Mouse (Mus musculus) urinary bladder, adult 2 months (tissue): ENCODE measurements around the gene Thap3. TPM values are rescaled to one million over a fixed set of nuclear protein-coding genes. Genes with fewer than 3 reads are reported as not detected.
A peak's percentile ranks its signal among the peaks of the same experiment; 100 is the strongest.

Source experiments
- DNase-seq: peaks from one replicate; pipeline ENCODE4 v3.0.0; 2022; ENCODE audit warnings: low spot score
- polyA plus RNA-seq: library from polyadenylated mRNA; depleted of rRNA; stranded (reverse); fragments of >200 nt; gene quantifications from 2 replicates; pipeline ENCODE4 v1.2.3, GENCODE M21; 2012

Gene Thap3
- polyA plus RNA-seq, 1 experiment, result 55.1 TPM

DNA sequence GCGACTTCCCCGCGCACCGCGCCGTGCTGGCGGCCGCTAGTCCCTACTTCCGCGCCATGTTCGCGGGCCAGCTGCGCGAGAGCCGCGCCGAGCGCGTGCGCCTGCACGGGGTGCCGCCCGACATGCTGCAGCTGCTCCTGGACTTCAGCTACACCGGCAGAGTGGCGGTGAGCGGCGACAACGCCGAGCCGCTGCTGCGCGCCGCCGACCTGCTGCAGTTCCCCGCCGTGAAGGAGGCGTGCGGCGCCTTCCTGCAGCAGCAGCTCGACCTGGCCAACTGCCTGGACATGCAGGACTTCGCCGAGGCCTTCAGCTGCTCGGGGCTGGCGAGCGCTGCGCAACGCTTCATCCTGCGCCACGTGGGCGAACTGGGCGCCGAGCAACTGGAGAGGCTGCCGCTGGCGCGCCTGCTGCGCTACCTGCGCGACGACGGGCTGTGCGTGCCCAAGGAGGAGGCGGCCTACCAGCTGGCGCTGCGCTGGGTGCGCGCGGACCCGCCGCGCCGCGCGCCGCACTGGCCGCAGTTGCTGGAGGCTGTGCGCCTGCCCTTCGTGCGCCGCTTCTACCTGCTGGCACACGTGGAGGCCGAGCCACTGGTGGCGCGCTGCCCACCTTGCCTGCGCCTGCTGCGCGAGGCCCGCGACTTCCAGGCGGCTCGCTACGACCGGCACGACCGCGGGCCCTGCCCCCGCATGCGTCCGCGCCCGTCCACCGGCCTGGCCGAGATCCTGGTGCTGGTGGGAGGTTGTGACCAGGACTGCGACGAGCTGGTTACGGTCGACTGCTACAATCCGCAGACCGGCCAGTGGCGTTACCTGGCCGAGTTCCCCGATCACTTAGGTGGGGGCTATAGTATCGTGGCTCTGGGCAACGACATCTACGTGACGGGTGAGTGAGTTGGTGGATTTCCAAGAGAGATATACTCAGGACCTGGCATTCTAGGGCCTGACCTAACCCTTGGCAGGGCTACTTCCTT, 20.6 kb upstream of the Thap3 start:
- DNase-seq, result peak; percentile 61

DNA sequence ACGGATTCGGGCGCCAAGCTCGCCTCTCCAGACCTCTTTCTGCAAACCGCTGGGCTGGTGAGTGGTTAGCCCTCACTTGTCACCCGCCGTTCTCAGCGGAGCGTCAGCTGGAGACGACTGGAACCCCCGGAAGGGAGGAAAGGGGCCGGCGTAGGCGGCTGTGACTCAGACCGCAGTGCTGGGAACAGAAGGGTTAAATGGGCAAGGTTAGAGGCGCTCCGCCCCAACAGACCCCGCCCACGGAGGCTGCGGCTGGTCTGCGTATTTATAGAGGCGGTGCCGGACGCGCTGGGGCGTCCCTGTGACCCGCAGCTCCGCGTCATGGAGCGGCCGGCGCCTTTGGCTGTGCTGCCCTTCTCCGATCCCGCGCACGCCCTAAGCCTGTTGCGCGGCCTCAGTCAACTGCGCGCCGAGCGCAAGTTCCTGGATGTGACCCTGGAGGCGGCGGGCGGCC, 19.9 kb upstream of the Thap3 start, which contains the start of gene Klhl21:
TSS of gene Klhl21 (plus strand) at position 182 of the 454 bp plus-strand sequence.
- DNase-seq, result peak; percentile 95

DNA sequence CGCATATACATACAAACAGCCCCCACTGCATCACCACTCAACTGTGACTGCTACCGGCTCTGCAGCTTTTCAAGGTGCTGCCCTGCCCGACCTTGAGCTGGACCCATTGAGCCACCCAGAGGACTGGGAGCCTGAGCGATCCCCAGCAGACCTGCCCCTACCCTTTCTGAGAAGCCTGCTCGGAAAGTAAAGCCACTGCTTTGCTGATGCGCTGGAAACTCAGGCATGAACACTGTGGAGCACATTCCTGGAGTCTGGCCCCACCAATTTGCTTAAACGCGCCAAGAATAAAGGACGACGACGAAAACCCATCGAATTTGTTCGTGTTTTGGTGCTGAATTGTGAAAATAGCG, 19.3 kb upstream of the Thap3 start:
- DNase-seq, result no peak

DNA sequence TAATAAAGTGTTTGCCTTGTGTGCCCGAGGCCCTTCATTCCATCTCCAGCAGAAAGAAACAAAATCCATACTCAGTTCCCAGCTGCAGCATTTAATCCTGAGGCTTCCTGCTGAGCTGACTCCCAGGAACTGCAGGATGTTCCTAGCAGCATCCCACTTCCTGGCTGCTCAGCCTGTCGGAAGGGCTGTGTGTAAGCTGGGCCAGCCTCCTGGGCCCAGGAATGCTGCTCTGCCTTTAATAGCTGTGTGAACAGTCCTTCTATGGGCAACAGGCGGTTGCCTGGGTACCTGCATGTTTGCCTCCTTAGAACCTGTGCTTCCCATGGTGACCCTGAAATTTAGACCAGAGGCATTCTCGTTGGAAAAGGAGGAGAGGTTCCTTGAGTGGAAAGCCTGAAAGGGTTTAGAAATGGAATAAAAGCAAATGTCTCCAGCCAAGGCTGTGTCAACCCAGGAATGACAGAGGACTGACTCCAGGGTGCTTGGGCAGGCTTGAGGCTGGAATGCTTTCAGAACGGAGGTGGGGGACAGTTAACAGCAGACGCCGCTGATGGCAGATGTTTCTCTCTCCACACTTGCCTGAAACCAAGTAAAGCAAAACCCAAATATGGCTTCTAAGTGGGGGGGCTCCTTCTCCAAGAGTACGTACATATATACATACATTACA, 18.8 kb upstream of the Thap3 start:
- no peak for DNase-seq

DNA sequence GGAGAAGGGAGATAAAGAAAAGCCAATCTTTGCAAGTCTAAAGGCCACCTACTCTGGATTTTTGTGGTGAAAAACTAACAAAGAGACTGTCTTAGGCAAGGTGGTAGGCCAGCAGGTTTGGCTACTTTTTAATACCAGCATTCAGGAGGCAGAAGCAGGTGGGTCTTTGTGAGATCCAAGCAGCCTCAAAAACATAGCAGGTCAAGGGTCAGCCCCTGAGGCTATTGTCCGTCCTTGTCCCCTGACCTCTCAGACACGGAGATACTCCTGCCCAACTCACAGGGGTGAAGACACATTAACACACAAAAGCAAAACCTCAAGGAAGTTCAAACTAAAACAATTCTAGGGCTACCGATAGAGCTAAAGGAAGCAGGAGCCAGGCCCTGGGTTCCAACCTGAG, 18.0 kb upstream of the Thap3 start:
- no peak for DNase-seq

DNA sequence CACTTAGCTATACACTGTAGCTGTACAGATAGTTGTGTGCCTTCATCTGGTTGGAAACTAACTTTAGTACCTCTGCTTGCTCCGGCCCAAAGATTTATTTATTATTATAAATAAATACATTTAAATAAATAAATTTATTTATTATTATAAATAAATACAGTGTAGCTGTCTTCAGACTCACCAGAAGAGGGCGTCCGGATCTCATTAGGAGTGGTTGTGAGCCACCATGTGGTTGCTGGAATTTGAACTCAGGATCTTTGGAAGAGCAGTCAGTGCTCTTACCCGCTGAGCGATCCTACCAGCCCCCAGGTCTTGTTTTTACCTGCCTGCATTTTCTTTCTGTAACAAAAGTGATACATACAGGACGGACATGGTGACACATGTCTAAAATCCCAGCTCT, 17.3 kb upstream of the Thap3 start:
- DNase-seq, result no peak

DNA sequence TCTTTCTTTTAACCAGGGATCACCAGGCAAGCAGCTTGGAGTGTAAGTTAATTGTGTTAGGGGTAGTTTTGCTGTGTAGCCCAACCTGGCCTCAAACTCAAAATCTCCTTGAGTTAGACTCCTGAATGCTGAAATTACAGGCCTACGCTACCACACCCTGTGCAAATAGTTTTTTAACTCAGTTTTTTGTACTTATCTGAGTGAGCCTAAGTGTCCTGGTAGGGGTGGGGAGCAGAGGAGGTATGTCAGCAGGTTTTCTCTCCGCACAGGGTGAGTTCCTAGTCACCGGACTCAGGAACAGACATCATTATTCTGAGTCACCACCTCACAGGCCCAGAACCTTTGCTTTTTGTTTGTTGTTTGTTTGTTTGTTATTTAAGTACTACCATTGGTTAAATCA, 13.3 kb upstream of the Thap3 start:
- no peak for DNase-seq

DNA sequence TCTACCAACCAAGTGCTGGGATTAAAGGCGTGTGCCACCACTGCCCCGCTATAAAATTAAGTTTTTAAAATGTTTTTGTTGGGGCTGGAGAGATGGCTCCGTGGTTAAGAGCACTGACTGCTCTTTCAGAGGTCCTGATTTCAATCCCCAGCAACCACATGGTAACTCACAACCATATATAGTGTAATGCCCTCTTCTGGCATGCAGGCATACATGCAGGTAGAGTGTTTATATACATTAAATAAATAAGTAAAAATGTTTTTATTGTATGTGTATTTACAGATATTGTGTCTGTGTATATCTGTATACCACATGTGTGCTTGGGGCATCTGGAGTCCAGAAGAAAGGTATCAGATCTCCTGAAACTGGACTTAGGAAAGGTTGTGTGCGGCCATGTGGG, 12.5 kb upstream of the Thap3 start:
- no peak for DNase-seq

DNA sequence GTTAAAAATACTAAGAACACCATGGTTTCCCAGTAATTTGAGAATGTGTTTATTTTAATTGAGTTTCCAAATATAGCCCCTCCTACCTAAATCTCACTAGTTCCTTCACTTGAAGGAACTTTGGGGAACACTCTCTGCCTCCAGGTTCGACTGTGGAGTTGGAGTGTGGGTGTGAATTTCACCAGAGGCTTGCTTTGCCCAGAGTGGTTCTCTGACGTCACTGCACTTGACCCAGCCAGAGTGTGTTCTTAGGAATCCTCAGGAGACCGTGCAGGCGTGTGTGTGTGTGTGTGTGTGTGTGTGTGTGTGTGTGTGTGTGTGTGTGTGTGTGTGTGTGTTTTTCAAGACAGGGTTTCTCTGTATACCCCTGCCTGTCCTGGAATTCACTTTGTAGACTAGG, 12.1 kb upstream of the Thap3 start:
- DNase-seq, result no peak

DNA sequence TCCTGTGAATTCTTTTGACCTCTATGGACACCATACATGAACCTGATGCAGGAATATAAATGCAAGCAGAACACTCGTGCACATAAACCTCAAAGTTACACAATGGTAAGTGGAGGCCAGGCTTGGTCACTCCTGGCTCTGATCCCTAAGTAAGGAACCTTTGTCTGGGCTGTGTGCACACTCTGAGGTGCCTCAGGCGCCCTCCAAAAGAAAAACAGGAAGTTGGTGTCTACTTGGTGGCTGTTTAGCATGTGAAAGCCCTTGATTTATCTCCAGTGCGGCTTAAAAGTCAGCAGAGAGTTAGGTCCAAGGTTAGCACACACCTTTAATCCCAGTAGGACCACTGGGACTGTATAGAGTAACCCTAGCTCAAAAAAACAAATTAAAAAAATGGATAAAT, 10.7 kb upstream of the Thap3 start:
- DNase-seq, result no peak

DNA sequence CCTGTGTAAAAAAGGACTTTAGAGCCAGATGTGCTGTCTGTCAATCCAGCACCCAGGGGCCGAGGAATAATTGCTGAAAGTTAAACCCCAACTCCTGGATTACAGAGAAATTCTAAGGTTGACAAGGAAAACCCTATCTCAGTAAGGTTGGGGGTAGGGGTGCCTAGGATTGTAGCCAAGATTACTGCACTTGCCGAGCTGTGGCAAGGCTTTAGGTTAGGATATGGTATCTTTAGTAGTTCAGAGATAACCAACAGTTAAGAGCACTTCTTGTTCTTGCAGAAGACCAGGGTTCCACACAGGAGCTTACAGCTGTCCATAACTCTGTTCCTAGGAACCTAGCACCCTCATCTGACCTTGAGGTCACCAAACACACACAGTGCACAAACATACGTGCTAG, 8.9 kb upstream of the Thap3 start:
- DNase-seq, result no peak

DNA sequence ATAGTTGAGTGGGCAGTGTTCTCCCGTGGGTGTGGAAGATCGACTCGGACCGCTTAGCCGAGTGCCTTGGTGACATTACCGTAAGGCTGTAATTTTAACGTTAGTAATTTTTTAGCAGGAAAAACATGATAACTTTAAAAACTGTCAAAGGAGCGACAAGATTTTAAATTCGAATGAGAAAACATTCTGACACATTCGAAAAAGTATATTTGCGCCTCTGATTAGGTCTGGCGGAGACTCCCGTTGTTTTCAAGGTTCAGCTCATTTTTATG, 8.1 kb upstream of the Thap3 start:
- DNase-seq, result no peak

DNA sequence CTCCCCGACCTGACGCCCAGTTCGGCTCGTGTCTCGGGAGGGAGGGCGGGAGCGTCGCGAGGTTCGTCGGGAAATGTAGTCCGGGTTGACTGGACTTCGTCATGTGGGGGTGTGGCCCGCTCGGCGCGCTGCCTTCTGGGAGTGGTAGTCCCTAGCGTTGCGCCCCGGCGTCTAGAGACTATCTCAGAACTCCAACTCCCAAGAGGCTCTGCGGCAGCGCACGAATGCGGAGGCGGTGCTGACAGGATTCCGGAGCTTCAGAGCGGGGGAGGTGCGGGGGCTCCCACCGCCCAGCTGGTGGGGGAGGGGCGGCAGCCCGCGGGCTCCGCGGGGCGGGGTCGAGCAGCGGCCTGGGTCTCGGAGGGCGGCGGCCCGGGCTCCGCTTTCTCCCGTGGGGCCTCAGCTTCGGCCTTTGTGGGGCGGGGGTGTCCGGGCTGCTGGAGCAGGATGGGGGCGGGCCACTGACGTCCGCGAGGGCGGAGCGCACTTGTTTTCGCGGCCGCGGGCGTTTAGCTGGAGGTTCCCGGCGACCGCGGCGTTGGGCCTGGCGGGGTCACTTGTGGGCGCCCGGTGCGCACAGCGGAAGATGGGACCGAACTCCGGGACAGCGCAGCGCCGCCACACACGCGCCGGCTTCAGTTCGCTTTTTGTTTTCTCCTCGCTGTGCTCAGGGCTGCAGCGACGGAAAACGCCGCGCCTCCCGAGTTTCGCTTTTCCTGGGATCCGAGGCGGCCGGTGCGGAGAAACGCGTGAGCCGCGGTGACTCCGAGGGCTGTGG, 7.6 kb upstream of the Thap3 start, which contains the start of gene Phf13:
TSS of gene Phf13 (minus strand) at position 86 of the 778 bp plus-strand sequence.
- peak; percentile 97 for DNase-seq

DNA sequence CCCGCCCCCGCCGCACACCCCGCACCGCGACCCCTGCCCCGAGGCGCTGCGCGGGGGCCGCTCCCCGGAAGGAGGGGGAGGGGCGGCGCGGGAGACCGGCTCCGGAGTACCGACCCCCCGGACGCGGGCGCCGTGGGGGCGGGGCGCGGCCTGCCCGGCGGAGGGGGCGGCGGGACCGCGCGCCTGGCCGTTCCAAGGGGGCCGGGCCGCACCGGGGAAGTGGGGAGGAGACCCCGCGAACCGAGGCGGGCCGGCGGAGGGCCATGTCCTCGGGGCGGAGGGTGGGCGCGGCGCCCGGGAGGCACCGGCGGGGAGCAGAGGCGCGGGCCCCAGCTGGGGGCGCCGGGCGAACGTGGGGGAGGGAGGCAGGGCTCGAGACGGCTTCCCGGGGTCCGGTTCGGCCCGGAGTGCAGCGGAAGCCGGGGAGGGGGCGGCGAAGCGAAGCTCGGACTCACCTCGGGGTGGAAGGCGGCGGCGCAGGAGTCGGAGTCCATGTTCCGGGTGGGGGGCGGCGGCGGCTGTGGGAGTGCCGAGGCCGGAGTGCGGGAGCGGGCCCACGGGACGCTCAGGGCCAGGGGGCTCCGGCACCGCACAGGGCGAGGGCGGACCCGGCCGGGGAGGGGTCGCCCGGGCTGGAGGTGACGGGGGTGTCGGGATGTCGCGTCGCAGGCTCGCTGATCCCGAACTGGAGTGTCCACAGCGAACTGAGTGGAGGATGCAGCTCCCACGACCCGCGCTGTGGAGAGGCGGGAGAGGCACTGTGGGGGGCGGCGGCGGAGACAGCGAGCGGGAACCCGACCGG, 6.8 kb upstream of the Thap3 start:
- DNase-seq, result no peak

DNA sequence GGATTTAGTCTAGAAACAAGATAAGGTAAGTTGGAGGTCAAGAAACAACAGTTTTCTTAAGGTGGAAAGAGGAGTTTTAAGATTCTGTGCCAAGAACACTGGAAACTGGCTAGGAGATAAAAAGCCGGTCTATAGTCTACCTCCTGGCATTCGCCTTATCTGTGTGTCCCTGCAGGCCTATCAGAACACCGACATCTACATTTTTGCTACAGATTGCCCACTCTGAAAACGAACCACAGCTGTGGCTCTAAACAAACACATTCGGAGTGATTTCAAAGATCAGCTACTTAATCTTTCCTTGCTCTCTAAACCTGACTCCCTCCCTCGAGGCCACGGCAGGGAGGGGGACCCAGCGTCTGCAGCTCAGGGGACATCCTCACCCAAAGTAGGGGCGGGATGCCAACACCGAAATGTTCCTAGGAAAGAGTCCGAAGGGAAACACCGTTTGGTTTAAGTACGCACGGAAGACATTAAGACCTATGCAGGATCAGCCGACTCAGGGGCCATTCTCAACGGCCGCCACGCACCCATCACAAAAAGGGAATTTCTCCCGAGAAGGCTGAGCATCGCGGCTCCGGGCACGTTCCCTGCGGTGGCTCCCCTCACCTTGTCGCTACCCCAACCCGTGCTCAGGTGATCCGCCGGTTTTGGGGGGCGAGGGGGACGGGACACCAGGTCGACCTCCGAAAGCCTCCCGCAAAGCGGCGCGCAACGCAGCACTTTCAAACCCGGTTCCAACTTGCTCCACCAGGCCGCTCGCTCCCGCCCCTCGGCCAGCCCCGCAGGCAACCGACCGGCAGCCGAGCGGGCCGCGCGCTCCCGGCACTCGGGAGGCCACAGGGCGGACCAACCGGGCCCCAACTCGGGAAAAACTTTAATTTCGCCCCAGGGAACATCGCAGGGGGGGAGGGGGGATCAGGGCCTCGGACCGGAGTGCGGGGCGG, 5.7 kb upstream of the Thap3 start:
- DNase-seq, result no peak

DNA sequence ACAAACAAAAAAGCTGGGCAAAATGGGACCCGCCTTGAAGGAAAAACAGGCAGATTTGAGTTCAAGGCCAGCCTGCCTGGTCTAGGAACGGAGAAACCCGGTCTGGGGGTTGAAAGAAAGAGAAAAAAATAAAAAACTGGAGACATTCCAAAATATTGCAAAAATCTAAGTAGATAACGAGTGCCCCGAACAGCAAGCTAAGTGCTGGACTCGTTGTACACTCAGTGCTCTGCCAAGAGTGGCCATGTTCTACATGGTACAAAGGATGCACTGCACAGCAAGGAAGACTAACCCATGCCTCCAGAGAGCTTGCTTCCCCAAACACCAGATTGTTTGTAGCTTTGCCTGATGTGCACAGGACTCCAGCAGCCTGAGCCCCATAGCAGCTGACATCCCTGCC, 4.2 kb upstream of the Thap3 start:
- no peak for DNase-seq

DNA sequence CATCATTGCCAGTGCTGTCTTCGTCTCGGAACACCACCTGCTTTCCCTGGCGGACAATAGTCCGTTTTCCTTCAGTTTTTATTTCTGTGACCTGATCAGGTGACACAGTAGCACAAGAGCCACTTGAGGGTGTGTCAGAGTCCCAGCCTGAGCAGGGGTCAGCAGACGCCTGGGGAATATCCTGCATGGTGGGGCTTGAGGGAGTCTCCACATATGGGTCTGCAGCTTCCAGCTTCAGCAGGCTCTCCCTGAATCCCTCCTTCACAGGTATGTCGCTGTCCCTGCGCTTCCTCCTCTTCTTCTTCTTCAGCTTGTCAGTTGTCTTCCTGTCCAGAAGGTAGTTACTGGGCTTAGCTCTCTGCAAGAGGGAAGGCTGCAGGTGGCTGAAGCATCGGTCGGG, 3.3 kb upstream of the Thap3 start:
- DNase-seq, result no peak

DNA sequence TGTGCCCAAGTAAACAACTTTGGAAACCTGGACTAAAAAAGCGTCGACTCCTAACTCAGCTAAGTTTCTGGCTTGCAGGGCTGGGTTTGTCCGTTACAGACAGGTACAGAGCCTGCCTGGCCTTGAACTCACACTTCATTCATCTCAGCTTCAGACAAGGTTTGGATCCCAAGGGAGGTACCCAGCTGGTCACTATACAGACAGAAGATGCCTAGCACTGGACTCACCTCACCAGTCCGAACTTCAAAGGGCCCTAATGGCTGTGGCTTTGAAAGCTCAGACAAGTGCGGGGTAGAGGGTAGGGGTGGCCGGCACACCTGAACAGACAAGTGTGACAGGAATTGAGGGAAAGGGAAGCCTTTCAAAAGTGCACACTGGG, 302 bp upstream of the Thap3 start:
- DNase-seq, result no peak

DNA sequence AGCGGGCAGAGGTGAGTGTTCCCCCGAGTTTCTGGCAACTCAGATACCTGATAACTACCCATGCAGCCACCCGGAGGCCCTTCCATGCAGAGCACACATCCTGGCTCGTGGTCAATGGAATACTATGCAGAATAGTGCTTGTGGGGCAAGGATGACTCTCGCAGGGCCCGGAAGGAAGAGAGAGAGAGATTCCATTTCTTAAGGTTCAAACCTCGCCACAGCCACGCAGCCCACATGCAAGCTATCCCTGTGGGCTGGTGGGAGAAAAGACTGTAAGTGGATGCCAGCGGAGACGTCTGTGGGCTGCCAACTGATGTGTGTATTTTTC, 819 bp downstream of the Thap3 start:
- no peak for DNase-seq

DNA sequence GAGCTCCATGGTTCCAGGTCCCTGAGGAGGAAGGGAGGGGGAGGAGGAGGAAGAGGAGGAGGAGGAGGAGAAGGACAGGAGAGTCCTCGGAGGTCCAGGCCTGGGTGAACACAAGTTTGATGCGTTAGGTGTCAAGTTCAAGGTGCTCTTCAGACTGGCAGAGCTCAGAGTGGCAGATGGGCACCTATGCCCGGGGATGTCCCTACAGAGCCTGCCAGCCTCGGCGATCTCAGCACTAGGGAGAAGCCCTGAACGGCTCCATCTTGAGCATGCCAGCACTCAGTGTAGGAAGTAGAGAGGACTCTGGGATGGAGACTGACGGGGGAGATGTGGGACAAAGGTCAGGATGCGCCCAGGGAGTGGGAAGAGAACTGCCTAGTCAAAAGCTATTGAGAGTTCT, 2.1 kb downstream of the Thap3 start:
- DNase-seq, result no peak

DNA sequence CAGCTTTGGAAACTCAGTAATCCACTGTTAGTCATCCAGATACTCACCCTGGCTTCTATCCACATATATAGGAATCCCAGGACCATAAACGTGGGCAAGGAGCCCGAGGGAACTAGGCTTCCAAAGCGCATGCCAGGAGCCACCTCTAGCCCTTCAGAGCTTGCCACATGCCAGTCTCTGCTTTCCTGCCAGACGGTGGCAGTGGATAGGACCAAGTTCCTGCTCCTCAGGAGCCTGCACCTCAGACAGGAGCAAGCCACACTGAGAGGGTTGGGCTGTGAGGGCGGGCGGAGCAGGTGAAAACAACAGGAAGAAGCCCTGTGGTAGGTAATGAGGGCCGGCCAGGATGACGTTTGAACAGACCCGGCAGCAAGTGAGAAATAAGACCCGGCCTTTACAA, 2.9 kb downstream of the Thap3 start:
- DNase-seq, result no peak
